Mouse (Mus musculus) heart, embryonic 10.5 days (tissue): Measurements from ENCODE around the gene Specc1. TPM values are rescaled to one million over a fixed set of nuclear protein-coding genes. Genes with fewer than 3 reads are reported as not detected.
"Not testable (repeated sequence)": the region's sequence is repeated elsewhere in the genome, so short reads cannot be mapped to it uniquely, and the experiment has no call there.

Experiments
- DNase-seq: peaks from one replicate; pipeline ENCODE4 v3.0.0-alpha.2; 2017; ENCODE audit warnings: low spot score
- H3K27ac ChIP-seq: fragments of 300-500 bp; sonication (generic); 2 replicates; pipeline ENCODE4 v1.5.1; 2016; ENCODE audit warnings: mild to moderate bottlenecking
- H3K27me3 ChIP-seq: fragments of 300-500 bp; sonication (generic); 2 replicates; pipeline ENCODE4 v1.6.1; 2016; ENCODE audit warnings: mild to moderate bottlenecking; ENCODE audit not compliant: poor library complexity, insufficient read depth, severe bottlenecking
- H3K36me3 ChIP-seq: fragments of 300-500 bp; sonication (generic); 2 replicates; pipeline ENCODE4 v1.6.1; 2016; ENCODE audit warnings: mild to moderate bottlenecking, moderate library complexity
- H3K4me1 ChIP-seq: fragments of 300-500 bp; sonication (generic); 2 replicates; pipeline ENCODE4 v1.6.1; 2016; ENCODE audit warnings: mild to moderate bottlenecking
- H3K4me3 ChIP-seq: fragments of 300-500 bp; sonication (generic); 2 replicates; pipeline ENCODE4 v1.5.1; 2016; ENCODE audit warnings: mild to moderate bottlenecking, moderate library complexity
- H3K9me3 ChIP-seq: fragments of 300-500 bp; sonication (generic); 2 replicates; pipeline ENCODE4 v1.6.1; 2016; ENCODE audit warnings: mild to moderate bottlenecking, moderate library complexity
- WGBS: fragments of 180-500 bp; shearing (Covaris S2); methylation state at CpG from one replicate; pipeline ENCODE4 v1.1.7; 2016; 5-methylcytosine and 5-hydroxymethylcytosine counted together
- polyA plus RNA-seq: library from polyadenylated mRNA; unstranded; fragments of >200 nt; fragmentation: Nextera tagmentation; extraction: Ambion mirVana; gene quantifications from 2 replicates; pipeline ENCODE4 v1.2.1, GENCODE M21; 2016

The Specc1 gene
- polyA plus RNA-seq, 1 experiment from 2014 or later, result 9.2 TPM

GRCm38 (mm10) chr11:61950632-61951031 is 5.9 kb upstream of the Specc1 start:
- Histone ChIP-seq H3K4me3 (no peak overlapping the region), H3K27ac (no peak overlapping the region), H3K4me1 (no peaks in the 10 kb centered on the region), H3K9me3 (no peaks in the 10 kb centered on the region), H3K27me3 (no peaks in the 10 kb centered on the region), H3K36me3 (no peaks in the 10 kb centered on the region)
- peak; percentile 88 for DNase-seq
- WGBS, result 19% methylated on average over 10 of the region's 10 CpGs

GRCm38 (mm10) chr11:61955136-61955535 is 1.4 kb upstream of the Specc1 start:
- Histone ChIP-seq H3K27ac (no peak overlapping the region), H3K36me3 (no peaks in the 10 kb centered on the region), H3K4me1 (peaks cover 9% of the 10 kb centered on the region), H3K9me3 (no peaks in the 10 kb centered on the region), H3K27me3 (peaks cover 25% of the 10 kb centered on the region), H3K4me3 (no peak overlapping the region)
- no peak for DNase-seq
- 77% methylated on average over 6 of the region's 6 CpGs for WGBS

- H3K27me3 ChIP-seq, result peaks cover 25% of the 10 kb centered on the region
- WGBS, result 80% methylated on average over 6 of the region's 6 CpGs
- H3K9me3 ChIP-seq, result no peaks in the 10 kb centered on the region
- DNase-seq, result no peak
- H3K4me3 ChIP-seq, result peak overlapping the region; percentile 79; the same call in 1 of the 2 replicates
- no peaks in the 10 kb centered on the region for H3K36me3 ChIP-seq
- 0 out of 2 replicates have a peak overlapping the region, but pooled peaks have one; percentile 72 for H3K27ac ChIP-seq
- peaks cover 9% of the 10 kb centered on the region for H3K4me1 ChIP-seq
Observed at GRCm38 (mm10) chr11:61955951-61956350, 612 bp upstream of the Specc1 start.

GRCm38 (mm10) chr11:61957296-61957813 is 792 bp downstream of the Specc1 start:
- no peak for DNase-seq
- peak overlapping the region; percentile 72 for H3K27ac ChIP-seq
- WGBS, result 6% methylated on average over 25 of the region's 25 CpGs

GRCm38 (mm10) chr11:61958706-61959105 is 2.1 kb downstream of the Specc1 start:
- H3K27me3 ChIP-seq, result peaks cover 25% of the 10 kb centered on the region
- not testable (repeated sequence) for DNase-seq, H3K4me1 ChIP-seq, H3K36me3 ChIP-seq, H3K4me3 ChIP-seq, H3K9me3 ChIP-seq, H3K27ac ChIP-seq
- 58% methylated on average over 6 of the region's 6 CpGs for WGBS

More at GRCm38 (mm10) chr11:61957296-61957813, 792 bp downstream of the Specc1 start:
- Histone ChIP-seq H3K4me1 (peaks cover 9% of the 10 kb centered on the region), H3K9me3 (no peaks in the 10 kb centered on the region), H3K27me3 (peaks cover 25% of the 10 kb centered on the region), H3K4me3 (peak overlapping the region; percentile 79), H3K36me3 (no peaks in the 10 kb centered on the region)

- 77% methylated on average over 2 of the region's 2 CpGs for WGBS
- no peak overlapping the region for H3K4me3 ChIP-seq
- no peaks in the 10 kb centered on the region for H3K9me3 ChIP-seq
- no peak for DNase-seq
- H3K27me3 ChIP-seq, result peaks cover 25% of the 10 kb centered on the region
- peaks cover 9% of the 10 kb centered on the region for H3K4me1 ChIP-seq
- no peak overlapping the region for H3K27ac ChIP-seq
- H3K36me3 ChIP-seq, result no peaks in the 10 kb centered on the region
Observed at GRCm38 (mm10) chr11:61960096-61960495, 3.5 kb downstream of the Specc1 start.

GRCm38 (mm10) chr11:61962684-61963083 is 6.1 kb downstream of the Specc1 start:
- Histone ChIP-seq H3K9me3 (no peaks in the 10 kb centered on the region), H3K27ac (no peak overlapping the region), H3K4me3 (no peak overlapping the region), H3K4me1 (no peaks in the 10 kb centered on the region), H3K36me3 (no peaks in the 10 kb centered on the region), H3K27me3 (peaks cover 15% of the 10 kb centered on the region)
- 68% methylated on average over 6 of the region's 6 CpGs for WGBS
- DNase-seq, result no peak

GRCm38 (mm10) chr11:61963193-61963592 is 6.6 kb downstream of the Specc1 start:
- peaks cover 10% of the 10 kb centered on the region for H3K27me3 ChIP-seq
- 77% methylated on average over 3 of the region's 3 CpGs for WGBS

GRCm38 (mm10) chr11:61964611-61965010 is 8.0 kb downstream of the Specc1 start:
- H3K4me3 ChIP-seq, result no peak overlapping the region
- DNase-seq, result no peak
- WGBS, result 82% methylated on average over 5 of the region's 5 CpGs
- H3K9me3 ChIP-seq, result no peaks in the 10 kb centered on the region
- no peaks in the 10 kb centered on the region for H3K4me1 ChIP-seq
- no peak overlapping the region for H3K27ac ChIP-seq
- no peaks in the 10 kb centered on the region for H3K27me3 ChIP-seq
- no peaks in the 10 kb centered on the region for H3K36me3 ChIP-seq

More at GRCm38 (mm10) chr11:61963193-61963592, 6.6 kb downstream of the Specc1 start:
- Histone ChIP-seq H3K36me3 (no peaks in the 10 kb centered on the region), H3K9me3 (no peaks in the 10 kb centered on the region), H3K4me1 (no peaks in the 10 kb centered on the region), H3K27ac (no peak overlapping the region), H3K4me3 (no peak overlapping the region)
- no peak for DNase-seq

- H3K9me3 ChIP-seq, result no peaks in the 10 kb centered on the region
- no peaks in the 10 kb centered on the region for H3K4me1 ChIP-seq
- H3K36me3 ChIP-seq, result no peaks in the 10 kb centered on the region
- no peak overlapping the region for H3K27ac ChIP-seq
- H3K4me3 ChIP-seq, result no peak overlapping the region
- no peaks in the 10 kb centered on the region for H3K27me3 ChIP-seq
- 81% methylated on average over 8 of the region's 8 CpGs for WGBS
- DNase-seq, result no peak
Observed at GRCm38 (mm10) chr11:61967034-61967433, 10.5 kb downstream of the Specc1 start.

GRCm38 (mm10) chr11:61968875-61969274 is 12.3 kb downstream of the Specc1 start:
- no peaks in the 10 kb centered on the region for H3K4me1 ChIP-seq
- WGBS, result 85% methylated on average over 2 of the region's 2 CpGs

GRCm38 (mm10) chr11:61970901-61971300 is 14.3 kb downstream of the Specc1 start:
- H3K4me1 ChIP-seq, result peaks cover 3% of the 10 kb centered on the region; the same call in 1 of the 2 replicates
- no peak overlapping the region for H3K4me3 ChIP-seq
- no peak for DNase-seq
- 62% methylated on average over 5 of the region's 5 CpGs for WGBS
- H3K36me3 ChIP-seq, result no peaks in the 10 kb centered on the region
- H3K27me3 ChIP-seq, result no peaks in the 10 kb centered on the region
- no peaks in the 10 kb centered on the region for H3K9me3 ChIP-seq
- H3K27ac ChIP-seq, result no peak overlapping the region

More at GRCm38 (mm10) chr11:61968875-61969274, 12.3 kb downstream of the Specc1 start:
- Histone ChIP-seq H3K36me3 (no peaks in the 10 kb centered on the region), H3K9me3 (no peaks in the 10 kb centered on the region), H3K27ac (no peak overlapping the region), H3K27me3 (no peaks in the 10 kb centered on the region), H3K4me3 (no peak overlapping the region)
- no peak for DNase-seq

- no peak overlapping the region for H3K27ac ChIP-seq
- WGBS, result 56% methylated on average over 7 of the region's 7 CpGs
- H3K27me3 ChIP-seq, result no peaks in the 10 kb centered on the region
- no peak for DNase-seq
- H3K36me3 ChIP-seq, result no peaks in the 10 kb centered on the region
- H3K9me3 ChIP-seq, result no peaks in the 10 kb centered on the region
- H3K4me3 ChIP-seq, result no peak overlapping the region
- H3K4me1 ChIP-seq, result peaks cover 3% of the 10 kb centered on the region; the same call in 1 of the 2 replicates
Observed at GRCm38 (mm10) chr11:61971441-61972221, 15.1 kb downstream of the Specc1 start.
